Mouse (Mus musculus) liver, adult 2 months (tissue): ENCODE data around the gene Nup62. TPM values are rescaled to one million over a fixed set of nuclear protein-coding genes. Genes with fewer than 3 reads are reported as not detected.
A peak's percentile ranks its signal among the peaks of the same experiment; 100 is the strongest.

Source experiments
- DNase-seq: peaks from one replicate; pipeline ENCODE4 v3.0.0-alpha.2; 2011; ENCODE audit warnings: low read depth, low spot score; ENCODE audit errors: extremely low read depth
- H3K27ac ChIP-seq: fragments of 200-500 bp; replicated peaks from 2 replicates; pipeline ENCODE4 v1.5.1; 2012; ENCODE audit warnings: low read depth, mild to moderate bottlenecking, control low read depth, inconsistent platforms, low read length; ENCODE audit not compliant: insufficient read depth
- H3K27me3 ChIP-seq: fragments of 200-500 bp; 2 replicates; pipeline ENCODE4 v1.6.1; 2012; ENCODE audit warnings: mild to moderate bottlenecking, moderate library complexity, low read length, inconsistent platforms; ENCODE audit not compliant: control insufficient read depth, insufficient read depth
- H3K36me3 ChIP-seq: fragments of 200-500 bp; 2 replicates; pipeline ENCODE4 v1.6.1; 2012; ENCODE audit warnings: low read length, inconsistent platforms; ENCODE audit not compliant: control insufficient read depth, insufficient read depth
- H3K4me1 ChIP-seq: fragments of 200-500 bp; 2 replicates; pipeline ENCODE4 v1.6.1; 2011; ENCODE audit warnings: low read length; ENCODE audit not compliant: control insufficient read depth, insufficient read depth
- H3K4me3 ChIP-seq: fragments of 200-500 bp; 2 replicates; pipeline ENCODE4 v1.5.1; 2011; ENCODE audit warnings: low read depth, mild to moderate bottlenecking, control low read depth, low read length, moderate library complexity; ENCODE audit not compliant: insufficient read depth
- H3K79me2 ChIP-seq: fragments of 200-500 bp; 2 replicates; pipeline ENCODE4 v1.6.1; 2012; ENCODE audit warnings: inconsistent platforms, mild to moderate bottlenecking, low read length, moderate library complexity; ENCODE audit not compliant: control insufficient read depth, insufficient read depth
- H3K9ac ChIP-seq: fragments of 200-500 bp; 2 replicates; pipeline ENCODE4 v1.6.1; 2012; ENCODE audit warnings: low read depth, mild to moderate bottlenecking, control low read depth, inconsistent platforms, low read length
- CTCF ChIP-seq: fragments of 200-500 bp; IDR thresholded peaks from 2 replicates; pipeline ENCODE4 v1.5.1; 2011; ENCODE audit warnings: low read depth, low read length, control low read depth
- POLR2A ChIP-seq: fragments of 200-500 bp; IDR thresholded peaks from 2 replicates; pipeline ENCODE4 v1.6.1; 2011; ENCODE audit warnings: low read length, control low read depth; ENCODE audit not compliant: insufficient read depth; ENCODE audit errors: extremely low read depth
- WGBS: fragments of 180-500 bp; shearing (Covaris S2); methylation state at CpG from one replicate; pipeline ENCODE4 v1.1.7; 2018; 5-methylcytosine and 5-hydroxymethylcytosine counted together
- polyA plus RNA-seq: library from polyadenylated mRNA; depleted of rRNA; stranded (reverse); fragments of >200 nt; gene quantifications from 2 replicates; pipeline ENCODE4 v1.2.3, GENCODE M21; 2012
- total RNA-seq: library from RNA; depleted of rRNA; stranded (reverse); fragments of >200 nt; gene quantifications from 2 replicates; pipeline ENCODE4 v1.2.3, GENCODE M21; 2014

The Nup62 gene
- total and polyA plus RNA-seq, 2 experiments: 4.0 to 20.6 TPM

- peak; percentile 95 for DNase-seq
- 3% methylated on average over 45 of the region's 45 CpGs for WGBS
- Histone ChIP-seq H3K4me3 (peak overlapping the region; percentile 85), H3K4me1 (peaks cover 26% of the 10 kb centered on the region), H3K27ac (peak overlapping the region; percentile 98), H3K79me2 (peaks cover 16% of the 10 kb centered on the region; the same call in 1 of the 2 replicates), H3K9ac (peak overlapping the region; percentile 87), H3K36me3 (no peaks in the 10 kb centered on the region), H3K27me3 (no peaks in the 10 kb centered on the region)
- TF ChIP-seq POLR2A (peak; percentile 73), CTCF (no peak)
These were observed 38.6 kb downstream of the Nup62 start for GRCm38 (mm10) chr7:44854356-44855031.

- Histone ChIP-seq H3K4me1 (peaks cover 26% of the 10 kb centered on the region), H3K27ac (peak overlapping the region; percentile 98), H3K4me3 (peak overlapping the region; percentile 85), H3K79me2 (peaks cover 14% of the 10 kb centered on the region; the same call in 1 of the 2 replicates), H3K27me3 (no peaks in the 10 kb centered on the region), H3K9ac (peak overlapping the region; percentile 87), H3K36me3 (no peaks in the 10 kb centered on the region)
- no peak for TF ChIP-seq POLR2A
- TF ChIP-seq CTCF: no peak
- WGBS: 11% methylated on average over 10 of the region's 10 CpGs
- DNase-seq: no peak
These were observed 39.1 kb downstream of the Nup62 start for GRCm38 (mm10) chr7:44855036-44855435.

DNA sequence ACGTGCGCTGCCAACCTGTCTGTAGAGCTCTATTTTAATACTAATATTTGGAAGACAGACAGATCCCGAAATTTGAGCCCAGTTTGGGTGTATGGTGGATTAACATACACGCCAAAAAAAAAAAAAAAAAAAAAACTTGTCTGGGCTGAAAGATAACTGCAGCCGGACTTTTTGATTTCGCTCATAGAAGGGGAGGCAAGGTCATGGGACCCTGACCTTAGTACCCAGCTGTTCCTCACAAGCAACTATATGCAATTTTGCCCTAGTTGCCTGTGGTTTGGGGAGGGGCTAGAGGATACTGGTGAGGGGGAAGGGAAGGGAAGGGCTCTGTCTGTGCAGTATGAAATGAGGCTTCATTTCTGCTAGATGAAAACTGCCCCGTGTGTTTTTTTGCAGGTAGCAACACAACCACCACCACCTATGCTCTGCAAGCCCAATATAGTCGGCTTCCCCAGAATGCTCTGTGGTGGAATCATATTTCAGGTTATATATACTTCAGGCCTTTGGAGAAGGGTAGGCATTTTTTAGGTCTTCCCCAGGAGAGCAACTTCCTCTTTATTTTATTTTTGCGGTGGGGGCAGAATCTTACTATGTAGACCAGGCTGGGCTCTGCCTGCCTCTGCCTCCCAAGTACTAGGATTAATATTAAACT, 40.5 kb downstream of the Nup62 start:
- Histone ChIP-seq H3K27me3 (no peaks in the 10 kb centered on the region), H3K4me1 (peaks cover 16% of the 10 kb centered on the region), H3K27ac (peak overlapping the region; percentile 68; the same call in 1 of the 2 replicates), H3K4me3 (no peak overlapping the region), H3K9ac (no peak overlapping the region), H3K36me3 (no peaks in the 10 kb centered on the region), H3K79me2 (peaks cover 3% of the 10 kb centered on the region; the same call in 1 of the 2 replicates)
- no peak for TF ChIP-seq POLR2A
- TF ChIP-seq CTCF: no peak
- DNase-seq: no peak
- 50% methylated on average over 9 of the region's 9 CpGs for WGBS

- no peaks in the 10 kb centered on the region for H3K36me3 ChIP-seq
- peaks cover 14% of the 10 kb centered on the region for H3K4me1 ChIP-seq
- TF ChIP-seq POLR2A: peak; percentile 47; the same call in 1 of the 2 replicates
- TF ChIP-seq CTCF: no peak
- WGBS: under 1% methylated on average over 32 of the region's 32 CpGs
- H3K27ac ChIP-seq: peak within 1 kb of the TSS; percentile 68
- H3K4me3 ChIP-seq: peak within 1 kb of the TSS; percentile 87
- H3K79me2 ChIP-seq: no peaks in the 10 kb centered on the region; the same call in 1 of the 2 replicates
- DNase-seq: peak; percentile 69
- H3K27me3 ChIP-seq: no peaks in the 10 kb centered on the region
- H3K9ac ChIP-seq: peak within 1 kb of the TSS; percentile 86
These were observed 41.2 kb downstream of the Nup62 start, which contains the start of gene Pnkp for GRCm38 (mm10) chr7:44857042-44857552. TSS of gene Pnkp (plus strand) at chr7:44857139.

DNA sequence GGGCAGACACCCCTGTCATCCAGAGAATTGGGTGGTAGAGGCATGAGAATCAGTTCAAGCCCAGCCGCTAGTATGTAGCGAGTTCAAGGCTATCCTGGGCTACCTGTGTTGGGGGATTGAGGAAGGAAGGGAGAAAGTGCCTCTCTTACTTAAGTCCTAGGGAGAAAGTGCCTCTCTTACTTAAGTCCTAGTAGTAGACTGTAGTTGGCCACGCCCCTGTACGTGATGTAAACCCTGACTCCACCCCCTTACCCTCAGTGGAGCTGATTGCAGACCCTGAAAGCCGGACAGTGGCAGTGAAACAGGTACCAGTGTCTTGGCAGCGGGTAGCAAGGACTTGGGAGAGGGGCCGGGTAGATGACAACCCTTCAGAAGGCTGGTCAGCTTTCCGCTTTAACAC, 42.0 kb downstream of the Nup62 start:
- peak overlapping the region; percentile 14; the same call in 1 of the 2 replicates for H3K27ac ChIP-seq

More for the DNA sequence above, 42.0 kb downstream of the Nup62 start:
- no peaks in the 10 kb centered on the region for H3K27me3 ChIP-seq
- peak; percentile 66 for DNase-seq
- H3K36me3 ChIP-seq: no peaks in the 10 kb centered on the region
- peaks cover 14% of the 10 kb centered on the region for H3K4me1 ChIP-seq
- 19% methylated on average over 8 of the region's 8 CpGs for WGBS
- TF ChIP-seq POLR2A (no peak), CTCF (no peak)
- peak overlapping the region; percentile 16; the same call in 1 of the 2 replicates for H3K9ac ChIP-seq
- H3K79me2 ChIP-seq: no peaks in the 10 kb centered on the region
- no peak overlapping the region; the same call in 1 of the 2 replicates for H3K4me3 ChIP-seq
